8 mouse cellular contexts compared by ENCODE assay signal in the genomic region with DNA sequence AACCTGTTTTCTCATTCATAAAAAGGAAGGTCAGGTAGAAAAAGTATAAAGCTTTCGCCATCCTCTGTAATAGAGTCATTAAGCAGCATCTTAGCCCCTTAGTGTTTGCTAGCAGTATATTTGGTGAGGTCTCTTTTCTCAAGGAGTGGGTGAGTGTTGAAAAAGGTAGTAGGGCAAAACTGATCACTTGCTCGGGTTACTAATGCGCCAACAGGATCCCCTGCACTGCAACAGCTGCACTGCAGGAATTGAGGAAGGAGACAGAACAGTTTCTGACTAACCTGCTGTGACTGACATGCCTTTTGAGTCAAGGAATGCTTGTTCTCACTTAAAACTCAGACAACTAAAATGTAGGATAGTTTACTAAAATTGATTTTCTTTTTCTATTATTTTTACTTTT. TPM values are rescaled to one million over a fixed set of nuclear protein-coding genes. Genes with fewer than 3 reads are reported as not detected.
DNase-seq lines count a peak whose midpoint lies in the region; ATAC-seq and TF ChIP-seq lines count a peak whose summit lies in the region.

No protein-coding gene starts in this region.

- H3K4me3 ChIP-seq in heart, embryonic 15.5 days = peak overlapping the region; percentile 100
- peak overlapping the region; percentile 58 to 82 for H3K4me3 ChIP-seq in MEL (ENCODE audit: control insufficient read depth in 1 of 2, insufficient read depth in 1 of 2, low read depth in 2 of 2, low read length in 2 of 2)
- peak overlapping the region; percentile 96 for H3K4me3 ChIP-seq in hindbrain, embryonic 14.5 days (replicated peaks; ENCODE audit: low read length)
- peak overlapping the region; percentile 95 for H3K4me3 ChIP-seq in midbrain, embryonic 13.5 days (replicated peaks)

- TF ChIP-seq RAD21 in MEL (IDR thresholded peaks at IDR 0.05; ENCODE audit: low read depth, low read length) = no peak

- H3K27me3 ChIP-seq in heart, embryonic 15.5 days = no peaks in the 10 kb centered on the region
- H3K27me3 ChIP-seq in MEL (ENCODE audit: control insufficient read depth in 1 of 2, insufficient read depth in 2 of 2, low read length in 2 of 2) = no peaks in the 10 kb centered on the region
- no peaks in the 10 kb centered on the region for H3K27me3 ChIP-seq in hindbrain, embryonic 14.5 days (ENCODE audit: control insufficient read depth, insufficient read depth, low read length)
- no peaks in the 10 kb centered on the region for H3K27me3 ChIP-seq in midbrain, embryonic 13.5 days

- peak overlapping the region; percentile 82 for H3K4me2 ChIP-seq in heart, embryonic 15.5 days
- peak overlapping the region; percentile 97 for H3K4me2 ChIP-seq in hindbrain, embryonic 14.5 days (replicated peaks)
- H3K4me2 ChIP-seq in midbrain, embryonic 13.5 days (replicated peaks) = peak overlapping the region; percentile 97

- H3K9me3 ChIP-seq in heart, embryonic 15.5 days (replicated peaks) = no peaks in the 10 kb centered on the region
- no peaks in the 10 kb centered on the region for H3K9me3 ChIP-seq in MEL (replicated peaks; ENCODE audit: insufficient read depth, low read length)
- no peaks in the 10 kb centered on the region for H3K9me3 ChIP-seq in hindbrain, embryonic 14.5 days (ENCODE audit: control insufficient read depth, low read length)
- no peaks in the 10 kb centered on the region for H3K9me3 ChIP-seq in midbrain, embryonic 13.5 days

- DNase-seq in heart, postnatal 25 days (ENCODE audit: low spot score) = no peak
- DNase-seq in MEL (ENCODE audit: low read depth, low spot score) = peak; percentile 69
- DNase-seq in hindbrain, embryonic 14.5 days (ENCODE audit: low spot score) = no peak
- DNase-seq in thymus, postnatal 14 days = no peak
- DNase-seq in left cerebral cortex, postnatal 25 days (ENCODE audit: low spot score in 2 of 2) = no peak
- no peak for DNase-seq in layer of hippocampus, adult 9-11 months

- no peaks in the 10 kb centered on the region for H3K36me3 ChIP-seq in heart, embryonic 15.5 days
- H3K36me3 ChIP-seq in MEL (ENCODE audit: control insufficient read depth in 1 of 2, insufficient read depth in 2 of 2, low read length in 2 of 2) = peaks cover 0 to 37% of the 10 kb centered on the region in 2 experiments; a peak in 2 of 4 replicates
- H3K36me3 ChIP-seq in hindbrain, embryonic 14.5 days (replicated peaks; ENCODE audit: control insufficient read depth, insufficient read depth) = no peaks in the 10 kb centered on the region
- H3K36me3 ChIP-seq in midbrain, embryonic 13.5 days = no peaks in the 10 kb centered on the region

- peak overlapping the region; percentile 100 for H3K9ac ChIP-seq in heart, embryonic 15.5 days
- peak overlapping the region; percentile 100 for H3K9ac ChIP-seq in MEL (ENCODE audit: control insufficient read depth, low read depth, low read length, poor library complexity, severe bottlenecking)
- peak overlapping the region; percentile 99 for H3K9ac ChIP-seq in hindbrain, embryonic 14.5 days
- H3K9ac ChIP-seq in midbrain, embryonic 13.5 days (replicated peaks) = peak overlapping the region; percentile 100

- H3K79me2 ChIP-seq in MEL (ENCODE audit: control insufficient read depth, insufficient read depth, low read length, poor library complexity) = peaks cover 71% of the 10 kb centered on the region

- no peak for TF ChIP-seq POLR2A in MEL (IDR thresholded peaks at IDR 0.05; ENCODE audit: control insufficient read depth in 1 of 2, insufficient read depth in 1 of 2, low read depth in 1 of 2, low read length in 2 of 2, poor library complexity in 1 of 2)

- 36% methylated on average over 3 of the region's 3 CpGs for WGBS in heart, embryonic 15.5 days
- 40% methylated on average over 3 of the region's 3 CpGs for WGBS in hindbrain, embryonic 14.5 days
- 42% methylated on average over 3 of the region's 3 CpGs for WGBS in midbrain, embryonic 13.5 days

- intact Hi-C loops in heart, postnatal 25 days (cut with DNase I) = no loop called here
- intact Hi-C loops in left cerebral cortex, postnatal 25 days (cut with DNase I) = no loop called here

- H3K4me1 ChIP-seq in heart, embryonic 15.5 days (replicated peaks) = peaks cover 51% of the 10 kb centered on the region
- H3K4me1 ChIP-seq in MEL (ENCODE audit: control insufficient read depth in 1 of 2, insufficient read depth in 2 of 2, low read length in 2 of 2) = peaks cover 11 to 18% of the 10 kb centered on the region in 2 experiments; a peak in 3 of 4 replicates
- H3K4me1 ChIP-seq in hindbrain, embryonic 14.5 days (replicated peaks; ENCODE audit: control insufficient read depth, insufficient read depth, low read length) = peaks cover 44% of the 10 kb centered on the region
- H3K4me1 ChIP-seq in midbrain, embryonic 13.5 days (replicated peaks) = peaks cover 59% of the 10 kb centered on the region

- TF ChIP-seq CTCF in MEL (IDR thresholded peaks at IDR 0.05 in 2 of 3, conservative IDR thresholded peaks at IDR 0.05 in 1 of 3; ENCODE audit: control insufficient read depth in 1 of 3, insufficient read depth in 1 of 3, low read depth in 2 of 3, low read length in 3 of 3, poor library complexity in 1 of 3, severe bottlenecking in 1 of 3) = no peak

- no peak for TF ChIP-seq EP300 in MEL (IDR thresholded peaks at IDR 0.05; ENCODE audit: low read depth in 1 of 2, low read length in 2 of 2)

- no peak overlapping the region for H3K27ac ChIP-seq in heart, embryonic 15.5 days
- peak overlapping the region; percentile 85; the same call in 1 of the 2 replicates for H3K27ac ChIP-seq in MEL (ENCODE audit: control insufficient read depth, low read depth, low read length)
- H3K27ac ChIP-seq in hindbrain, embryonic 14.5 days = no peak overlapping the region
- H3K27ac ChIP-seq in midbrain, embryonic 13.5 days = no peak overlapping the region

- ATAC-seq in heart, embryonic 15.5 days (replicated peaks; ENCODE audit: insufficient number of reproducible peaks, insufficient read depth, low FRiP score, low read depth) = no peak
- no peak for ATAC-seq in hindbrain, embryonic 14.5 days (ENCODE audit: low FRiP score)
- no peak for ATAC-seq in midbrain, embryonic 13.5 days

TF ChIP-seq in MEL, 35 proteins besides CTCF, POLR2A, EP300 and RAD21 (continues in another document):
- TF ChIP-seq SMC3 (IDR thresholded peaks at IDR 0.05; ENCODE audit: low read depth, low read length) (no peak), BHLHE40 (IDR thresholded peaks at IDR 0.05; ENCODE audit: borderline replicate concordance, low read depth, low read length) (no peak), TAL1 (IDR thresholded peaks at IDR 0.05; ENCODE audit: low read length) (no peak), E2F4 (IDR thresholded peaks at IDR 0.05; ENCODE audit: borderline replicate concordance, low read depth, low read length) (no peak), MAX (IDR thresholded peaks at IDR 0.05; ENCODE audit: low read length) (no peak), MYC (IDR thresholded peaks at IDR 0.05; ENCODE audit: low read depth, low read length) (no peak), TBP (IDR thresholded peaks at IDR 0.05; ENCODE audit: low read depth, low read length) (peak; percentile 51; the same call in 1 of the 2 replicates), SIN3A (IDR thresholded peaks at IDR 0.05; ENCODE audit: low read length) (0 out of 2 replicates have a peak, but pooled peaks have one; percentile 5), ZC3H11A (IDR thresholded peaks at IDR 0.05; ENCODE audit: low read depth, low read length) (no peak), ZKSCAN1 (IDR thresholded peaks at IDR 0.05; ENCODE audit: low read depth, low read length) (no peak), ZNF384 (IDR thresholded peaks at IDR 0.05; ENCODE audit: low read depth, low read length) (no peak)

RNA-seq across cellular contexts. Expression of a gene that starts 1.8 kb away (rescaled TPM):
- polyA plus RNA-seq in heart, embryonic 15.5 days (2015; fragmentation: Nextera tagmentation; extraction: Ambion mirVana) = 64.8 and 76.3 TPM in 2 replicates
- total RNA-seq in heart, postnatal 25 days (2021) = 10 to 100 TPM; 32.8 to 38.4 TPM
- 53.7 and 60.2 TPM in 2 replicates for total RNA-seq in MEL (2012; rRNA removed)
- 100 to 1,000 TPM in 1 of 2 experiments, not detected in 1; 163 TPM for polyA plus RNA-seq in MEL (2012; ENCODE audit: insufficient read depth in 1 of 2, insufficient read length in 2 of 2, low read depth in 1 of 2, low replicate concordance in 2 of 2, missing spikeins in 1 of 2)
- 87.0 and 94.2 TPM in 2 replicates for polyA plus RNA-seq in hindbrain, embryonic 14.5 days (2014; fragmentation: Nextera tagmentation; extraction: Ambion mirVana)
- polyA plus RNA-seq in midbrain, embryonic 13.5 days (2015; fragmentation: Nextera tagmentation; extraction: Ambion mirVana) = 134 and 140 TPM in 2 replicates
- 10 to 100 TPM; 66.3 to 70.5 TPM for total RNA-seq in left cerebral cortex, postnatal 25 days (2021)

RNA-seq across cellular contexts. Expression of a gene that starts 32.0 kb away (rescaled TPM):
- 39.9 and 45.7 TPM in 2 replicates for polyA plus RNA-seq in heart, embryonic 15.5 days (2015; fragmentation: Nextera tagmentation; extraction: Ambion mirVana)
- total RNA-seq in heart, postnatal 25 days (2021) = 10 to 100 TPM; 25.5 to 26.5 TPM
- total RNA-seq in MEL (2012; rRNA removed) = 71.5 and 92.1 TPM in 2 replicates
- polyA plus RNA-seq in MEL (2012; ENCODE audit: insufficient read depth in 1 of 2, insufficient read length in 2 of 2, low read depth in 1 of 2, low replicate concordance in 2 of 2, missing spikeins in 1 of 2) = 100 to 1,000 TPM in 1 of 2 experiments, not detected in 1; 137 TPM
- 29.2 and 32.6 TPM in 2 replicates for polyA plus RNA-seq in hindbrain, embryonic 14.5 days (2014; fragmentation: Nextera tagmentation; extraction: Ambion mirVana)
- 38.0 and 38.3 TPM in 2 replicates for polyA plus RNA-seq in midbrain, embryonic 13.5 days (2015; fragmentation: Nextera tagmentation; extraction: Ambion mirVana)
- 10 to 100 TPM; 24.8 to 26.2 TPM for total RNA-seq in left cerebral cortex, postnatal 25 days (2021)

RNA-seq across cellular contexts. Expression of a gene that starts 37.2 kb away (rescaled TPM):
- 1.9 and 3.1 TPM in 2 replicates for polyA plus RNA-seq in heart, embryonic 15.5 days (2015; fragmentation: Nextera tagmentation; extraction: Ambion mirVana)
- 1 to 10 TPM; 2.8 to 7.4 TPM for total RNA-seq in heart, postnatal 25 days (2021)
- 3.1 and 3.4 TPM in 2 replicates for total RNA-seq in MEL (2012; rRNA removed)
- polyA plus RNA-seq in MEL (2012; ENCODE audit: insufficient read depth in 1 of 2, insufficient read length in 2 of 2, low read depth in 1 of 2, low replicate concordance in 2 of 2, missing spikeins in 1 of 2) = 1 to 10 TPM in 1 of 2 experiments, not detected in 1; 6.8 TPM
- 19.8 and 20.0 TPM in 2 replicates for polyA plus RNA-seq in hindbrain, embryonic 14.5 days (2014; fragmentation: Nextera tagmentation; extraction: Ambion mirVana)
- 17.2 and 18.9 TPM in 2 replicates for polyA plus RNA-seq in midbrain, embryonic 13.5 days (2015; fragmentation: Nextera tagmentation; extraction: Ambion mirVana)
- total RNA-seq in left cerebral cortex, postnatal 25 days (2021) = 10 to 100 TPM; 42.8 to 58.1 TPM

RNA-seq across cellular contexts. Expression of a gene that starts 46.3 kb away (rescaled TPM):
- 1.2 and 2.6 TPM in 2 replicates for polyA plus RNA-seq in heart, embryonic 15.5 days (2015; fragmentation: Nextera tagmentation; extraction: Ambion mirVana)
- 1 to 10 TPM; 5.9 to 9.6 TPM for total RNA-seq in heart, postnatal 25 days (2021)
- total RNA-seq in MEL (2012; rRNA removed) = not detected in 2 replicates
- polyA plus RNA-seq in MEL (2012; ENCODE audit: insufficient read depth in 1 of 2, insufficient read length in 2 of 2, low read depth in 1 of 2, low replicate concordance in 2 of 2, missing spikeins in 1 of 2) = not detected
- 0.19 and 0.20 TPM in 2 replicates for polyA plus RNA-seq in hindbrain, embryonic 14.5 days (2014; fragmentation: Nextera tagmentation; extraction: Ambion mirVana)
- polyA plus RNA-seq in midbrain, embryonic 13.5 days (2015; fragmentation: Nextera tagmentation; extraction: Ambion mirVana) = not detected in 2 replicates
- total RNA-seq in left cerebral cortex, postnatal 25 days (2021) = 10 to 100 TPM in 1 of 2 experiments, 1 to 10 TPM in 1; 8.1 to 11.3 TPM
